Mouse (Mus musculus): ENCODE results near the gene Tspoap1.

DNA sequence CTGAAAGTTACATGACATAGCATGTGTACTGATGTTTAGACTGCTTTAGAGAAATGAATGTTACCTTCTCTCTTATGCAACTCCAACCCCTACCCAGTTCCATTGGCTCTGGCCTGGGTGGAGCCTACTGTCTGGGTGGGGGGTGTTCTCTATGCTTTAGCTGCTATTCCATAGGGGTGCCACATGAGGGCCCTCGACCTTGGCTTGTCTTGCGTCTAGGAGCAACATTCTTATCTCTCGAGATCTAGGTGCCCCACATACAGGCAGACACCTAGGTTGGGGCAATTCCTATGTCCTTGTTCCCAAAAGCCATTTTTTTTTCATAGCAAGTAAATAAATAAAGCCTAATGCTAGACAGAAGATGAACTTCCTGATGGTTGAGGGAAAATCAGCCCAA is 734 bp upstream of the Tspoap1 start:
- TF ChIP-seq MYC (IDR thresholded peaks at IDR 0.05; ENCODE audit: low read depth, low read length) (no peak), NELFE (IDR thresholded peaks at IDR 0.05; ENCODE audit: low read depth, low read length) (no peak), POLR2A (IDR thresholded peaks at IDR 0.05; ENCODE audit: low read depth, low read length) (peak; percentile 90), SIN3A (IDR thresholded peaks at IDR 0.05; ENCODE audit: low read length) (no peak), IRF4 (IDR thresholded peaks at IDR 0.05; ENCODE audit: low read depth, low read length) (no peak), CTCF (conservative IDR thresholded peaks at IDR 0.05 in 1 of 2, IDR thresholded peaks at IDR 0.05 in 1 of 2; ENCODE audit: low read depth in 2 of 2, low read length in 2 of 2) (peak in 1 of 2 experiments; percentile 45; a peak in 1 of 4 replicates), TCF12 (IDR thresholded peaks at IDR 0.05; ENCODE audit: low read depth, low read length) (no peak), ELF1 (IDR thresholded peaks at IDR 0.05; ENCODE audit: low read depth, low read length) (no peak), USF2 (conservative IDR thresholded peaks at IDR 0.05; ENCODE audit: low read depth, low read length) (peak; percentile 45), E2F4 (IDR thresholded peaks at IDR 0.05; ENCODE audit: insufficient replicate concordance, low read depth, low read length) (no peak), ZC3H11A (IDR thresholded peaks at IDR 0.05; ENCODE audit: low read depth, low read length) (no peak)

Data from CH12.LX (cell line).